Mouse (Mus musculus) cerebellum, adult 2 months (tissue): Measurements from ENCODE around the gene Prmt3.

ENCODE experiments used
- CTCF ChIP-seq: fragments of 200-500 bp; IDR thresholded peaks from 2 replicates; pipeline ENCODE4 v1.5.1; 2011; ENCODE audit warnings: low read depth, mild to moderate bottlenecking, control low read depth, low read length, moderate library complexity, borderline replicate concordance; ENCODE audit not compliant: insufficient read depth
- POLR2A ChIP-seq: fragments of 200-500 bp; IDR thresholded peaks from 2 replicates; pipeline ENCODE4 v1.6.1; 2011; ENCODE audit warnings: low read length, control low read depth, borderline replicate concordance; ENCODE audit not compliant: insufficient read depth

- no peak for TF ChIP-seq CTCF
- no peak for TF ChIP-seq POLR2A
Measured at GRCm38 (mm10) chr7:49861196-49861595, 83.0 kb downstream of the Prmt3 start.
